In the genomic region with DNA sequence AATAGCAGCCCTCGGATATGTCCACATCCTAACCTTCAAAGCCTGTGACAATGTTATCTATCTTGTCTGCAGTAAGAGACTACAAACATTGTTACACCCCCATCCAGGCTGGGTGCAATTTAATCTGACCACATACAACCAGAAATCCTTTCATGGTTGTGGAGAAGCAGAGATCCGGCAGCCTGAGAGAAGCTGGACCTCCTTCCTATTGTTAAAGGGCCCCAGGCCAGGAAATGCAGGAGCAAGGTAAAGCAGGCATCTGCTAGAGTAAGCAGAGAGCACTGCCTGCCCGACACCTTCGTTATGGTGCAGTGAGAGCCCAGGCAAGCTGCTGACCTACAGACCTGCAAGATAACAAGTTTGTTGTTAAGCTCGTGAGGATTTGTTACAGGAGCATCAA, we compare ENCODE assay signal across 22 mouse cellular contexts. TPM values are rescaled to one million over a fixed set of nuclear protein-coding genes. Genes with fewer than 3 reads are reported as not detected.
"Had no signal": no experiment of that assay in that cellular context is flagged by ENCODE, and none has a peak within 500 bp of the region (broad histone marks: within the 10 kb centered on the region; RNA-seq: fewer than 3 reads in every experiment).

No protein-coding gene starts in this region.

- H3K4me1 ChIP-seq: lung, embryonic 15.5 days; midbrain, embryonic 15.5 days had no signal

- H3K4me3 ChIP-seq: kidney, embryonic 15.5 days; left cerebral cortex, adult 2 months; liver, embryonic 13.5 days; lung, embryonic 15.5 days; megakaryocyte, embryonic 14.5 days; midbrain, embryonic 15.5 days; stomach, embryonic 15.5 days had no signal

- H3K27me3 ChIP-seq: kidney, embryonic 15.5 days; liver, embryonic 13.5 days; lung, embryonic 15.5 days; megakaryocyte, embryonic 14.5 days; midbrain, embryonic 15.5 days; stomach, embryonic 15.5 days had no signal

- H3K9ac ChIP-seq: kidney, embryonic 15.5 days; liver, embryonic 13.5 days; liver, postnatal 0 days; lung, embryonic 15.5 days; midbrain, embryonic 15.5 days; stomach, embryonic 15.5 days had no signal

- ATAC-seq: liver, postnatal 0 days; midbrain, embryonic 15.5 days had no signal

- DNase-seq: kidney, postnatal 14 days; liver; liver, embryonic 13.5 days; liver, postnatal 0 days; lung, postnatal 14 days; right cerebral cortex, postnatal 14 days; thymus, postnatal 4 days had no signal

- H3K27ac ChIP-seq: kidney, embryonic 15.5 days; left cerebral cortex, adult 2 months; liver, embryonic 13.5 days; lung, embryonic 15.5 days; macrophage; midbrain, embryonic 15.5 days; stomach, embryonic 15.5 days had no signal

- H3K36me3 ChIP-seq: kidney, embryonic 15.5 days; liver, embryonic 13.5 days; lung, embryonic 15.5 days; midbrain, embryonic 15.5 days; stomach, embryonic 15.5 days had no signal

- H3K9me3 ChIP-seq: liver, embryonic 13.5 days; lung, embryonic 15.5 days; midbrain, embryonic 15.5 days; stomach, embryonic 15.5 days had no signal

- H3K4me2 ChIP-seq: kidney, embryonic 15.5 days; liver, embryonic 13.5 days; lung, embryonic 15.5 days; midbrain, embryonic 11.5 days; midbrain, embryonic 15.5 days; stomach, embryonic 15.5 days had no signal

RNA-seq across cellular contexts. Expression of gene Gm10322, which starts 59.3 kb away (rescaled TPM):
- total RNA-seq: layer of hippocampus, adult 8-10 months; layer of hippocampus, postnatal 25 days; left cerebral cortex, adult 2 months; left cerebral cortex, postnatal 14 days had no signal
- polyA plus RNA-seq: kidney, embryonic 15.5 days; large intestine, adult 2 months; limb, embryonic 11.5 days; liver, embryonic 13.5 days; liver, postnatal 0 days; lung, embryonic 15.5 days; macrophage; midbrain, embryonic 11.5 days; midbrain, embryonic 15.5 days; neural tube, embryonic 14.5 days; spleen, adult 2 months; stomach, embryonic 15.5 days had no signal
